Mouse (Mus musculus) forebrain, embryonic 13.5 days (tissue): ENCODE results near the gene Lrrc8d. TPM values are rescaled to one million over a fixed set of nuclear protein-coding genes. Genes with fewer than 3 reads are reported as not detected.

Experiments
- ATAC-seq: fragments of 200-750 bp; cut with Nextera tagmentation; 2 replicates; pipeline ENCODE4 v1.8.0; 2017
- H3K27ac ChIP-seq: fragments of 300-500 bp; sonication (generic); 2 replicates; pipeline ENCODE4 v1.5.1; 2015; ENCODE audit warnings: inconsistent platforms, mild to moderate bottlenecking, moderate library complexity
- H3K27me3 ChIP-seq: fragments of 300-500 bp; sonication (generic); 2 replicates; pipeline ENCODE4 v1.6.1; 2015; ENCODE audit warnings: mild to moderate bottlenecking, inconsistent platforms
- H3K36me3 ChIP-seq: fragments of 300-500 bp; sonication (generic); 2 replicates; pipeline ENCODE4 v1.6.1; 2015; ENCODE audit warnings: mild to moderate bottlenecking, inconsistent platforms; ENCODE audit not compliant: poor library complexity, severe bottlenecking
- H3K4me1 ChIP-seq: fragments of 300-500 bp; sonication (generic); 2 replicates; pipeline ENCODE4 v1.6.1; 2015; ENCODE audit warnings: inconsistent platforms
- H3K4me2 ChIP-seq: fragments of 300-500 bp; sonication (generic); 2 replicates; pipeline ENCODE4 v1.6.1; 2015; ENCODE audit warnings: inconsistent platforms, mild to moderate bottlenecking, moderate library complexity
- H3K4me3 ChIP-seq: fragments of 300-500 bp; sonication (generic); 2 replicates; pipeline ENCODE4 v1.5.1; 2015; ENCODE audit warnings: mild to moderate bottlenecking, inconsistent platforms
- H3K9ac ChIP-seq: fragments of 300-500 bp; sonication (generic); 2 replicates; pipeline ENCODE4 v1.6.1; 2015; ENCODE audit warnings: mild to moderate bottlenecking, inconsistent platforms
- H3K9me3 ChIP-seq: fragments of 300-500 bp; sonication (generic); replicated peaks from 2 replicates; pipeline ENCODE4 v1.6.1; 2016; ENCODE audit warnings: inconsistent platforms
- WGBS: fragments of 180-500 bp; shearing (Covaris S2); methylation state at CpG from one replicate; pipeline ENCODE4 v1.1.7; 2015; 5-methylcytosine and 5-hydroxymethylcytosine counted together
- polyA plus RNA-seq: library from polyadenylated mRNA; unstranded; fragments of >200 nt; fragmentation: Nextera tagmentation; extraction: Ambion mirVana; gene quantifications from 2 replicates; pipeline ENCODE4 v1.2.1, GENCODE M21; 2015

Lrrc8d gene
- polyA plus RNA-seq: 27.2 and 27.3 TPM in 2 replicates

GRCm38 (mm10) chr5:105699141-105700069 lies at the start of gene Lrrc8d:
Lrrc8d (plus strand) TSS chr5:105699969.
- Histone ChIP-seq H3K4me1 (peaks cover 44% of the 10 kb centered on the region), H3K4me2 (peak within 1 kb of the TSS; percentile 86), H3K9ac (peak within 1 kb of the TSS; percentile 100), H3K27me3 (no peaks in the 10 kb centered on the region), H3K27ac (peak within 1 kb of the TSS; percentile 96), H3K4me3 (peak within 1 kb of the TSS; percentile 93), H3K9me3 (no peaks in the 10 kb centered on the region), H3K36me3 (no peaks in the 10 kb centered on the region)
- ATAC-seq: peak; percentile 98
- 1% methylated on average over 59 of the region's 60 CpGs for WGBS

DNA sequence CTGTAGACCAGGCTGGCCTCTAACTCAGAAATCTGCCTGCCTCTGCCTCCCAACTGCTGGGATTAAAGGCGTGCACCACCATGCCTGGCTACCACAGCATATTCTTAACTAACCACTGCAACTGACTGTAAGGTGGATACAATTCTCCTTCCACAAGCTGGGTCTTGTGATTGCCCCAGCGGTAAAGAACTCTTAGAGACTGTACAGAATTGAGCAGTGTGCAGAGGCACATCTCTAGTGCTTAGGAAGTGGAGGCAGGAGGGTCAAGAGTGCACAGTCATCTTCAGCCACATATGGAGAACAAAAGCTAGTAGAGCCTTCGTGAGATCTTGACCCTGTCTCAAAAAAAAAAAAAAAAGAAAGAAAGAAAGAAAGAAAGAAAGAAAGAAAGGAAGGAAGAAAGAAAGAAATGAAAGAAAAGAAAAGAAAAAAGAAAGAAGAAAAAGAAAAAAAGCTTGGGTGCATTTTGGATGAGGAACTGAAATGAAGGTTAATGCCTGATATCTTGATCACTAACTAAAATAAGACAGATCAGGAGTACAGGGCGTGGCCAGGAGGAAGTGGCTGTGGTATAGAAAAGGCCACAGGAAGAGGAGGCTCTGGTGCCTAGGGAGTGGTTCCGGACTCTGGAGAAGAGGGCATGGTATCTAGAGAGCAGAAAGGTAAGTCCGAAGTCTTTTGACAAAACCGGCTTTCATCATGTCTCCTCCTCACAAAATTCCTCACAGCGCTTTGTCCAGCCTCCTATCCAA lies 48.9 kb upstream of the Lrrc8d start:
- peaks cover 9% of the 10 kb centered on the region for H3K4me1 ChIP-seq
- 92% methylated on average over 8 of the region's 8 CpGs for WGBS

DNA sequence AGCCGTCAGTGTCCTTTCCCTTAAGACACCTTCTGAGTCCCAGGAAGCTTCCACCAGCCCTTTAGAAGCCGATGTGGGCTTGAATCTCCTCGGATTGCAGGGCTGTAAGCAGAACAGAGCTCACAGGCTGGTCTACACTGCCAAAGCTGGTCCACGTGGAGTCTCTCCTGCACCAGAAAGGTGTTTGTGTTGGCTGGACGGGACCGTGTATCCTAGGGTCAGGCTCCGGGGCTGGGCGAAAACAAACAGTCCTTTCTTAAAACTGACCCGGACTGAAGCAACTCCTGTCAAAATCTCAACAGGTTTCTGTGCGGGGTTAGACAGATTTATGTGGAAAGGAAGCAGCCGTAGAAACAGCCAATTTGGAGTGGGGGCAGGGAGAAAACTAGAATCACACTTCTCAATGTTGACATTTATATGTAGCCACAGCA lies 48.2 kb upstream of the Lrrc8d start:
- Histone ChIP-seq H3K27ac (no peak overlapping the region), H3K36me3 (no peaks in the 10 kb centered on the region), H3K9ac (no peak overlapping the region), H3K27me3 (no peaks in the 10 kb centered on the region), H3K9me3 (no peaks in the 10 kb centered on the region), H3K4me1 (peaks cover 9% of the 10 kb centered on the region), H3K4me3 (no peak overlapping the region), H3K4me2 (no peak overlapping the region)
- WGBS: 89% methylated on average over 11 of the region's 11 CpGs
- no peak for ATAC-seq

More for the DNA sequence above, 48.9 kb upstream of the Lrrc8d start:
- Histone ChIP-seq H3K27ac (no peak overlapping the region), H3K27me3 (no peaks in the 10 kb centered on the region), H3K9me3 (no peaks in the 10 kb centered on the region), H3K9ac (no peak overlapping the region), H3K4me2 (no peak overlapping the region), H3K36me3 (no peaks in the 10 kb centered on the region), H3K4me3 (no peak overlapping the region)
- no peak for ATAC-seq

DNA sequence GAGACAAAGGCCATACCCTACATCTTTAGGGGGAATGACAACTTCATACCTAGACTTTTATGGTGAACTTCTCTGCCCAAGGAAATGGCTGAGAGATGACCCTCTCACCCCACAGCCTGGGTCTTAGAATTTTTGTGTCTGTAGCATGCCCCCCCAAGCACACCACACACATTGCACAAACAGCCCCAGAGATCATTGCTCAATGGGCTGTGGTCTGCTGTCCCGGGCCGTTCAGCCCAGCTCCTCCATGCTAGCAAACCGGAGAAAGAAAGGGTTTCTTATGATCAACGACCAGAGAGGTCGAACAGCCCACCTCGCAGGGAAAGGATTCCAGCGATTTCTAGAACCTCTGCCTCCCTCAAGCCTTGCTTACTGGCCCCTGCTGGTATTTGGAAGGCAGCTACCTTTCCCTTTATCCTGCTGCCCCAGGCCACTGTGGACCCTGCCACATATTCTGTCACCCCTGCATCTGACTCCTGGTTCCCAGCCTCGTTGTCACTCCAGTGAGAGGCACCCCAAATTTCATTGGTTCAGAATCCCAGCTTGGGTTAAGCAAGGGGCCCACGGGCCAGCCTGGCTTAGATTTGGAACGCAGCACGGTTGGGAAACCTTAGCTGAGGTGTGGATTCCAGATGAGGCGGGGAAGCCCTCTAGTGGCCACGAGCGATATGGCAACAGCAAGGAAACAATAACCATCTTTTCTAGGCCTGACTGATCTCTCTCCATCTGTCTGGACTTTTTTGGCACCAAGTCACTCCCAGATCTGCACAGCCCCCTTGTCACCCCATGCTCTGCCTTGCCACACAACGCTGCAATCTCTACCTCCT lies 45.3 kb upstream of the Lrrc8d start:
- H3K4me1 ChIP-seq: peaks cover 9% of the 10 kb centered on the region
- WGBS: 28% methylated on average over 15 of the region's 15 CpGs
- ATAC-seq: peak; percentile 86
- no peak overlapping the region for H3K27ac ChIP-seq
- H3K4me3 ChIP-seq: no peak overlapping the region
- H3K9ac ChIP-seq: no peak overlapping the region
- H3K36me3 ChIP-seq: no peaks in the 10 kb centered on the region
- no peak overlapping the region for H3K4me2 ChIP-seq
- H3K27me3 ChIP-seq: no peaks in the 10 kb centered on the region
- H3K9me3 ChIP-seq: no peaks in the 10 kb centered on the region

DNA sequence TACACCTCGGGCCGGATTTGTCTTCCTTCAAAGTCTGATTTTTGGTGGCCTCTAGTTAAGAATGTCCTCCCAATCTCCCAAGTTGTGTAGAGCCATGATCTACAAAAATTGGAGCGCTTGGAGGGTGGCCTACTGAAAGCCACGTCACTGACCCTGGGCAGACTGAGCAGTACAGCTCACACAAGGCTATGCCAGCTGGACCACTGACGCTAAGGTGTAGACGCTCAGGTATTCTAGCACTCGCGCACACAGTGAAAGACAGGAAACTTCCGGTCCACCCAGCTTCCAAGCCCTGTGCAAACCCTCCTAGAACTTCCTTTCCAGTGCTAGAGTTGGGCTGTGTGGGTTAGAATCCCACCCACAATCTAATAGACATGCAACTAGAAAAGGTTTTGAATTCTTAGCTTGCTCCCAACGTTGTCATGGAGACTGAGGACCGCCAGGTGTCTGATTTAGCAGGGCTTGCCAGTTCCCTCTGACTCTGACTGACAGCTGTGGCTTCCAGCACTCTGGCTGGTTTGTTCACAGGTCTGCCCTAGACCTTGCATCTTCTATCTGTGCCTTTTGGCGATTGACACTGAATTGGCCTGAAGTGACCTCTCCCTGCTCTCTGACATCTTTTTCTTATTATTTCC lies 44.6 kb upstream of the Lrrc8d start:
- peaks cover 9% of the 10 kb centered on the region for H3K4me1 ChIP-seq
- H3K27me3 ChIP-seq: no peaks in the 10 kb centered on the region
- H3K9me3 ChIP-seq: no peaks in the 10 kb centered on the region
- H3K4me3 ChIP-seq: no peak overlapping the region
- 67% methylated on average over 12 of the region's 12 CpGs for WGBS
- no peak overlapping the region; the same call in 1 of the 2 replicates for H3K9ac ChIP-seq
- peak; percentile 76 for ATAC-seq
- no peak overlapping the region for H3K27ac ChIP-seq
- no peak overlapping the region for H3K4me2 ChIP-seq
- H3K36me3 ChIP-seq: no peaks in the 10 kb centered on the region

- Histone ChIP-seq H3K36me3 (no peaks in the 10 kb centered on the region), H3K4me3 (no peak overlapping the region), H3K27me3 (no peaks in the 10 kb centered on the region), H3K4me2 (no peak overlapping the region), H3K27ac (no peak overlapping the region), H3K4me1 (no peaks in the 10 kb centered on the region), H3K9ac (no peak overlapping the region), H3K9me3 (no peaks in the 10 kb centered on the region)
- 90% methylated on average over 5 of the region's 5 CpGs for WGBS
- no peak for ATAC-seq
These were observed 37.9 kb upstream of the Lrrc8d start for GRCm38 (mm10) chr5:105661894-105662293.

DNA sequence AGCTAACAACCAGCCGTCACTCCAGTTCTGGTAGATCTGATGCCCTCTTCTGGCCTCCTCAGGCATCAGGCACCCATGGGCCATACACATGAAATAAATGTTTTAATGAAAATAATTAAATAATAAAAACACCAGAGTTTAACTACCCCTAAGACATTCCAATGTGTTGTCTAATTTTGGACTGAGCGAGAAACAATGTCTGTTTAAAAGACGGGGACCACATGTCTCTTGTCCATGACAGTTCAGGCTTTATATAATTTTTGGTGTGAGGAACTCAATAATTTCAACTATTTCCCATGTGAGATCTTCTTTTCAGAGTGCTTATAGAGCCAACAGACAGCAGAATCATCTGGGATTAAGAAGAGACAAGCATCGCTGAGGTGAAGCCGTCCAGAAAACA lies 32.8 kb upstream of the Lrrc8d start:
- Histone ChIP-seq H3K27me3 (no peaks in the 10 kb centered on the region), H3K9ac (no peak overlapping the region), H3K4me2 (no peak overlapping the region), H3K27ac (no peak overlapping the region), H3K36me3 (no peaks in the 10 kb centered on the region), H3K4me3 (no peak overlapping the region), H3K4me1 (no peaks in the 10 kb centered on the region), H3K9me3 (no peaks in the 10 kb centered on the region)
- WGBS: 94% methylated on average over 5 of the region's 5 CpGs
- no peak for ATAC-seq

- Histone ChIP-seq H3K36me3 (no peaks in the 10 kb centered on the region), H3K27ac (no peak overlapping the region), H3K4me1 (no peaks in the 10 kb centered on the region), H3K4me2 (no peak overlapping the region), H3K27me3 (no peaks in the 10 kb centered on the region), H3K9me3 (no peaks in the 10 kb centered on the region), H3K9ac (no peak overlapping the region), H3K4me3 (no peak overlapping the region)
- WGBS: 90% methylated on average over 6 of the region's 6 CpGs
- no peak for ATAC-seq
These were observed 32.4 kb upstream of the Lrrc8d start for GRCm38 (mm10) chr5:105667411-105667810.

DNA sequence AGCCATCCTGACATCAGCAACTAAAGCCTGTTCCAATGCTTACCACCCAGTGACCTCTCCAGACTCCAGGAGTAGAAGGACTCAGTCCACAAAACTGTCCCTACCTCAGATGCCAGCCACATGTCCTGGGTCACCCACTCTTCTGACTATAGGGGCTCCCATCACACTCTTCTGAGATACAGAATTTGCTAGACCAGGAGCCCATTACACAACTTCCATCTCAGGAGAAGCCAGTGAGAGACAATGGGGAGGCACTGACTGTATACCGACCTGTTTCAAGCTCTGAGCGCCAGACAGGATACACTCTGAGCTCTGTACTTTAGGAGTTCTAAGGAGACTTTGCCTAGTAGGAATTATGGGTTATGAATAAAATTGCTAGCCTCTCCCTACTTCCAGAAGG lies 30.7 kb upstream of the Lrrc8d start:
- Histone ChIP-seq H3K27me3 (no peaks in the 10 kb centered on the region), H3K36me3 (no peaks in the 10 kb centered on the region)

GRCm38 (mm10) chr5:105669508-105670353 lies 30.0 kb upstream of the Lrrc8d start:
- H3K4me1 ChIP-seq: no peaks in the 10 kb centered on the region
- no peak overlapping the region for H3K27ac ChIP-seq
- no peak overlapping the region for H3K4me3 ChIP-seq
- no peak overlapping the region for H3K9ac ChIP-seq
- no peak for ATAC-seq
- H3K4me2 ChIP-seq: no peak overlapping the region
- no peaks in the 10 kb centered on the region for H3K9me3 ChIP-seq
- H3K36me3 ChIP-seq: no peaks in the 10 kb centered on the region
- WGBS: 80% methylated on average over 10 of the region's 10 CpGs
- no peaks in the 10 kb centered on the region for H3K27me3 ChIP-seq

More for the DNA sequence above, 30.7 kb upstream of the Lrrc8d start:
- no peak for ATAC-seq
- no peak overlapping the region for H3K4me2 ChIP-seq
- no peaks in the 10 kb centered on the region for H3K4me1 ChIP-seq
- H3K4me3 ChIP-seq: no peak overlapping the region
- no peak overlapping the region for H3K27ac ChIP-seq
- H3K9ac ChIP-seq: no peak overlapping the region
- WGBS: 93% methylated on average over 2 of the region's 2 CpGs
- no peaks in the 10 kb centered on the region for H3K9me3 ChIP-seq

GRCm38 (mm10) chr5:105672332-105672731 lies 27.4 kb upstream of the Lrrc8d start:
- Histone ChIP-seq H3K9ac (no peak overlapping the region), H3K27ac (no peak overlapping the region), H3K36me3 (no peaks in the 10 kb centered on the region), H3K4me3 (no peak overlapping the region), H3K4me2 (no peak overlapping the region), H3K4me1 (no peaks in the 10 kb centered on the region), H3K9me3 (no peaks in the 10 kb centered on the region), H3K27me3 (no peaks in the 10 kb centered on the region)
- 70% methylated on average over 4 of the region's 4 CpGs for WGBS
- ATAC-seq: no peak
